Mouse (Mus musculus): ENCODE measurements around the gene Ccdc62. TPM values are rescaled to one million over a fixed set of nuclear protein-coding genes. Genes with fewer than 3 reads are reported as not detected.

The Ccdc62 gene
- polyA plus RNA-seq, 1 experiment from 2014 or later: 3.7 TPM

DNA sequence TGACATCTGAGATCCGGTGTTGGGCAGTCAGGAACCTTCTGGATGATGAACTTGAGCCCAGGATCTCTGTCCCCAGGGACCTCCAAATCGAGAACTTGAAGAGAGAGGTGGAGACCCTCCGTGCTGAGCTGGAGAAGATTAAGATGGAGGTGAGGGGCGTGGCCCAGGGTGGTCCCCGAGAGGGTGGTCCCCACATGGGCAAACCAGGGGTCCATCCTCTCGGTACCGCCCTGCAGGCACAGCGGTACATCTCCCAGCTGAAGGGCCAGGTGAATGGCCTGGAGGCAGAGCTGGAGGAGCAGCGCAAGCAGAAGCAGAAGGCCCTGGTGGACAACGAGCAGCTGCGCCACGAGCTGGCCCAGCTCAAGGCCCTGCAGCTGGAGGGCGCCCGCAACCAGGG, 66.2 kb downstream of the Ccdc62 start:
- H3K4me3 ChIP-seq: no peak overlapping the region

DNA sequence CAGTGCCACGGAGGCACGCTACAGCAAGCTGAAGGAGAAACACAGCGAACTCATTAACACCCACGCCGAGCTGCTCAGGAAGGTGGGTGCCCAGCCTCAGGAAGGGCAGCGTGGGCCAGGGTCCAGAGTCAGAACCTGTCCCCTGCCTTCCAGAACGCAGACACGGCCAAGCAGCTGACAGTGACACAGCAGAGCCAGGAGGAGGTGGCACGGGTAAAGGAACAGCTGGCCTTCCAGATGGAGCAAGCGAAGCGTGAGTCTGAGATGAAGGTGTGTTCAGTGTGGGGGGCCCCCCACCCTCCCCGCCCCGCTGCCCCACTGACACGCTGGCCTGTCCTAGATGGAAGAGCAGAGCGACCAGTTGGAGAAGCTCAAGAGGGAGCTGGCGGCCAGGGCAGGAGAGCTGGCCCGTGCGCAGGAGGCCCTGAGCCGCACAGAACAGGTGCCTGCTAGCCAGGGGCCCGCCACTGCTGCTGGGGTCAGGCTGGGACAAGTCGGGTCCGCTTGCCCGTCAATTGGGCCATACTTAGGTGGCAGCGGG, 66.8 kb downstream of the Ccdc62 start:
- Histone ChIP-seq H3K27ac (replicated peaks) (peak overlapping the region; percentile 53), H3K9me3 (no peaks in the 10 kb centered on the region), H3K27me3 (no peaks in the 10 kb centered on the region), H3K9ac (no peak overlapping the region), H3K4me3 (no peak overlapping the region), H3K4me1 (replicated peaks) (peaks cover 31% of the 10 kb centered on the region), H3K4me2 (no peak overlapping the region), H3K36me3 (no peaks in the 10 kb centered on the region)
- ATAC-seq (ENCODE audit: low FRiP score, low read depth): no peak
- 73% methylated on average over 24 of the region's 24 CpGs for WGBS

More for the DNA sequence above, 66.2 kb downstream of the Ccdc62 start:
- 0 out of 2 replicates have a peak overlapping the region, but pooled peaks have one; percentile 53 for H3K27ac ChIP-seq (replicated peaks)
- no peaks in the 10 kb centered on the region for H3K9me3 ChIP-seq
- no peak overlapping the region for H3K9ac ChIP-seq
- H3K36me3 ChIP-seq: no peaks in the 10 kb centered on the region
- no peaks in the 10 kb centered on the region for H3K27me3 ChIP-seq
- 85% methylated on average over 14 of the region's 14 CpGs for WGBS
- ATAC-seq (ENCODE audit: low FRiP score, low read depth): no peak
- H3K4me2 ChIP-seq: no peak overlapping the region
- peaks cover 36% of the 10 kb centered on the region for H3K4me1 ChIP-seq (replicated peaks)

DNA sequence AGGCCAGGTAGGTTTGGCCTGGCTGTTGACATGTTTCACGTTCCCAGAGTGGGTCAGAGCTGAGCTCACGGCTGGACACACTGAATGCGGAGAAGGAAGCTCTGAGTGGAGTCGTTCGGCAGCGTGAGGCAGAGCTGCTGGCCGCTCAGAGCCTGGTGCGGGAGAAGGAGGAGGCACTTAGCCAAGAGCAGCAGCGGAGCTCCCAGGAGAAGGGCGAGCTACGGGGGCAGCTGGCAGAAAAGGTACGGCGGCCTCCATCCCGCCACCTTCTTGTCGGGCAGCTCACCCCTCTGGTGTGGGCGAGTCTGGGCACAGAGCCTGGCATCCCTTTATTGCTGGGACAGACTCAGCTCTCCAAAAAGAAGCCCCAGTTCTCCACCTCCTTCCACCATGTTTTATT, 67.3 kb downstream of the Ccdc62 start:
- WGBS: 61% methylated on average over 16 of the region's 16 CpGs
- Histone ChIP-seq H3K27ac (replicated peaks) (peak overlapping the region; percentile 53), H3K9ac (no peak overlapping the region), H3K27me3 (no peaks in the 10 kb centered on the region), H3K4me1 (replicated peaks) (peaks cover 31% of the 10 kb centered on the region), H3K4me2 (no peak overlapping the region), H3K36me3 (no peaks in the 10 kb centered on the region), H3K9me3 (no peaks in the 10 kb centered on the region), H3K4me3 (no peak overlapping the region)
- no peak for ATAC-seq (ENCODE audit: low FRiP score, low read depth)

DNA sequence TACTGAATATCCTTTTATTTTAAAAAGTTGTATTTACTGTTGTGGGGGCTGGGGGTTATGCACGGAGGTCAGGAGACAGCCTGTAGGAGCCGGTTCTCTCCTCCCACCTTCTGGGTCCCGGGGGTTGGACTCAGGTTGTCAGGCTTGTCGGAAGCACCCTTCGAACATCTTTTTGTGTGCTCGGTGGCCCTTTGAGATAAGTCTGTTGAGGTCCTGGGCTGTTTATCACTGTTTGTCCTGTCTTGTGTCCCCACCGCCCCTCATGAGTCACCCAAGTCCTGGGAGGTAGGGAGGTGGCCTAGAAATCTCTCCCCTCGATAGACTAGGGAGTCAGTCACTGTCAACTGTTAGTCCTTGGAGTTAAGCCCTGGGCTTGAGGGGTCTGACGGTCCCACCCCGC, 67.9 kb downstream of the Ccdc62 start:
- Histone ChIP-seq H3K9ac (no peak overlapping the region), H3K9me3 (no peaks in the 10 kb centered on the region), H3K4me1 (replicated peaks) (peaks cover 36% of the 10 kb centered on the region), H3K27ac (replicated peaks) (no peak overlapping the region), H3K27me3 (no peaks in the 10 kb centered on the region), H3K4me3 (no peak overlapping the region), H3K4me2 (no peak overlapping the region), H3K36me3 (no peaks in the 10 kb centered on the region)
- no peak for ATAC-seq (ENCODE audit: low FRiP score, low read depth)
- 93% methylated on average over 10 of the region's 10 CpGs for WGBS

DNA sequence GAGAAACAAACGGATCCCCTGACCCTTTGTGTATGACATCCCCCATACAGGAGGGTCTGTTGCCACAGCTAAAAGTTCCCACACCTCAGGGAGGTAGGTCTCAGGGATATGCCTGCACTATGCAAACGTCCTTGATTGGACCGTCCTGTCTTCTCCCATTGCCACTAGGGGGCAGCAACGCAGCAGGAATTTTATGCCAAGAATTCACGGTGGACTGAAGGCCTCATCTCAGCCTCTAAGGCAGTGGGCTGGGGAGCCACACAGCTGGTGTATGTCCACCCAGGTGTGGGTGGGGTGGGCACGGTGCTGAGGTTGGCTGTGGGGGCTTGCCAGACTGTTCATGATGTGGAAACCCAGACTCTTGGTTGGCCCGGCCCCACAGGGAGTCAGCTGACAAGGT, 70.3 kb downstream of the Ccdc62 start:
- Histone ChIP-seq H3K4me2 (no peak overlapping the region), H3K36me3 (peaks cover 12% of the 10 kb centered on the region), H3K9ac (no peak overlapping the region), H3K27me3 (no peaks in the 10 kb centered on the region), H3K4me1 (replicated peaks) (peaks cover 38% of the 10 kb centered on the region), H3K9me3 (no peaks in the 10 kb centered on the region), H3K4me3 (no peak overlapping the region), H3K27ac (replicated peaks) (no peak overlapping the region)
- peak; percentile 56 for ATAC-seq (ENCODE audit: low FRiP score, low read depth)
- 13% methylated on average over 7 of the region's 7 CpGs for WGBS

DNA sequence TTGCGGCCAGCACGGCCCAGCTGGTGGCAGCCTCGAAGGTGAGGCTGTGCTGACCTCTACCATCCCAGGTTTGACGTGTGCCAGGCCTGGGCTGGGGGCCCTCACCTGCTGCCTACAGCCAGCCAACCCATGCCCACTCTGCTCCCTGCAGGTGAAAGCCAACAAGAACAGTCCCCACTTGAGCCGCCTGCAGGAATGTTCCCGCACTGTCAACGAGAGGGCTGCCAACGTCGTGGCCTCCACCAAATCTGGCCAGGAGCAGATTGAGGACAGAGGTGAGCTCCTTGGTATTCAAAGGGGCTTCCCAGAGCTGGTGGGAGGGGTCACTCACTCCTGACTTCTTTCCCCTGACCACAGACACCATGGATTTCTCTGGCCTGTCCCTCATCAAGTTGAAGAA, 70.8 kb downstream of the Ccdc62 start:
- H3K27me3 ChIP-seq: no peaks in the 10 kb centered on the region
- peaks cover 38% of the 10 kb centered on the region for H3K4me1 ChIP-seq (replicated peaks)
- H3K4me2 ChIP-seq: no peak overlapping the region
- no peak overlapping the region for H3K27ac ChIP-seq (replicated peaks)
- no peak overlapping the region for H3K9ac ChIP-seq
- peaks cover 17% of the 10 kb centered on the region for H3K36me3 ChIP-seq
- WGBS: 59% methylated on average over 9 of the region's 9 CpGs
- 0 out of 2 replicates have a peak, but pooled peaks have one; percentile 0 for ATAC-seq (ENCODE audit: low FRiP score, low read depth)
- H3K4me3 ChIP-seq: no peak overlapping the region
- no peaks in the 10 kb centered on the region for H3K9me3 ChIP-seq

DNA sequence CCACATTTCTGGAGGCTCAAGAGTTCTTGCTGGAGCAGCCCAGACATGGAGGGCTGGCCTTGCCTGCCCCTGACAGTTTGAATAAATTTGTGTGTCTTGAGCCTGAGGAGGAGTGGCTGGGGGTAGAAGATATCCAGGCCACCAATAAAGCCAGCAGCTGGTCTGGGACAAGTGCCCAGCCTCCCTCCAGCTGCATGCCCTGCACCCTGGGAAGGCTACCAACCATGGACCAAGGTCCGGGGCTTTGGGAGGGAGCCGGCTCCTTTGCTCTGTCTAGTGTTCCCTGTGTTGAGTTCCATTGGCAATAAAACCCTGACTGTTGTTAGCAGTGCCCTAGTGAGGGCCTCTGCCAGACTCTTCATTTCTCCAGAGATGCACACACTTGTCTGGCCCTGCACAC, 72.4 kb downstream of the Ccdc62 start:
- H3K27ac ChIP-seq (replicated peaks): peak overlapping the region; percentile 58
- H3K9me3 ChIP-seq: no peaks in the 10 kb centered on the region
- no peaks in the 10 kb centered on the region for H3K27me3 ChIP-seq
- WGBS: 55% methylated on average over 2 of the region's 2 CpGs
- H3K4me1 ChIP-seq (replicated peaks): peaks cover 34% of the 10 kb centered on the region
- peak; percentile 28; the same call in 1 of the 2 replicates for ATAC-seq (ENCODE audit: low FRiP score, low read depth)
- H3K4me2 ChIP-seq: no peak overlapping the region
- no peak overlapping the region for H3K4me3 ChIP-seq
- peaks cover 28% of the 10 kb centered on the region for H3K36me3 ChIP-seq
- H3K9ac ChIP-seq: no peak overlapping the region

DNA sequence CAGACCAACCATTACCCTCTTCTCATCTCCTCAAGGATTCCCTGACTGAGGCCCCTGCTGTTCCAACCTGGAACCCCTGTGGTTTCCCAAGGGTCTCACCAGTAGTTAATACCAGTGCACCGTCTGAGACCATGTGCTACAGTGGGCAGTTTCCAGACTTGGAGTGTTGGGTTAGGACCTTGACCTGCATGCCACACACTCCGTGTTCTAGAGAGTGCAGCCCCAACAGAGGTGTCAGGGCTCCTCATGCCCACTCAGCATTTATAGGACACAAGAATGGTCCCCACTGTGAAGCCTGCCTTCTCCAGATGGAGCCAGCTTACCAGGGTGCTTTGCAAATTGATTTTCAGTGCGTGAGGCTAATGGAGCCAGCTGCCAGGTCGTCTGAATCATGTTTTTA, 72.9 kb downstream of the Ccdc62 start:
- Histone ChIP-seq H3K27ac (replicated peaks) (peak overlapping the region; percentile 58), H3K9ac (no peak overlapping the region)
- no peak for ATAC-seq (ENCODE audit: low FRiP score, low read depth)

DNA sequence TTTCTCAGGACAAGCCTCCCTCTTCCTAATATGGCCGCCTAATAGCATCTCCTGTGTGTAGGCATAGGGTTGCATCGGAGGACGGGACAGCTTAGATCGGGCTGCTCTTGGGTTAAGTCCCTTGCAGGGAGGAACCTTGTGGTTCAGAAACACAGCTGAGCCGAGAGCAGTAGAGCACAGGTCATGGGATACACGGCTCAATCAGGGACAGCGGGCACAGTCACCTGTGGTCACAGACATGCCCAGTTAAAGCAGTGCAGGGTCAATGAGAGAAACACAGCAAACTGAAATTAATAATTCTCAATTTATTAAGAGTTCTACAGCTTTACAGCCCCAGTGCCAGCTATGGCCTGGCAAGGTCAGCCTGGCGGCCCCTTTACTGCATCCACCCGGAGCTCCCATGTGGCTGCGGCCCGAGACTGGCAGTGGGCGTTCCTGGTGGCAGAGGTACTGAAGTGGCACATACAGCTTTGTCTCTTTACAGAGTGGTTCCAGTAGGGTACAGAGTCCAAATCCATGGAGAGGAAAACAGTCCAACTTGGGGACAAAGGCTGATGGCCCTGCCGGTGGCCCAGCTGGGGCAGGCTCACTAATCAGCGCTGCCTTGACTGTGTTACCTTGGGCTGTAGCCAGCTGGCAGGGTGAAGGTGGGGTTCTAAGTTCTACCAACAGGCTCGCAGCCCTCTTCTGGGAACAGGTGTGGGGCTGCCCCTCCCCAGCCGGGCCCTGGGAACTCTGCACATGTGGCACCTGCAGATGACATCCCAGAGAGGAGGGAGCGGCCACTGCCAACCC, 74.1 kb downstream of the Ccdc62 start:
- Histone ChIP-seq H3K9ac (no peak overlapping the region), H3K27me3 (no peaks in the 10 kb centered on the region), H3K4me3 (no peak overlapping the region), H3K4me1 (replicated peaks) (peaks cover 31% of the 10 kb centered on the region), H3K4me2 (no peak overlapping the region), H3K27ac (replicated peaks) (peak overlapping the region; percentile 47; the same call in 1 of the 2 replicates), H3K9me3 (no peaks in the 10 kb centered on the region), H3K36me3 (peaks cover 40% of the 10 kb centered on the region)
- 76% methylated on average over 17 of the region's 17 CpGs for WGBS
- ATAC-seq (ENCODE audit: low FRiP score, low read depth): 0 out of 2 replicates have a peak, but pooled peaks have one; percentile 4

More for the DNA sequence above, 72.9 kb downstream of the Ccdc62 start:
- peaks cover 31% of the 10 kb centered on the region for H3K4me1 ChIP-seq (replicated peaks)
- no peaks in the 10 kb centered on the region for H3K9me3 ChIP-seq
- no peak overlapping the region for H3K4me2 ChIP-seq
- no peaks in the 10 kb centered on the region for H3K27me3 ChIP-seq
- peaks cover 33% of the 10 kb centered on the region for H3K36me3 ChIP-seq
- WGBS: 36% methylated on average over 4 of the region's 4 CpGs
- H3K4me3 ChIP-seq: no peak overlapping the region

DNA sequence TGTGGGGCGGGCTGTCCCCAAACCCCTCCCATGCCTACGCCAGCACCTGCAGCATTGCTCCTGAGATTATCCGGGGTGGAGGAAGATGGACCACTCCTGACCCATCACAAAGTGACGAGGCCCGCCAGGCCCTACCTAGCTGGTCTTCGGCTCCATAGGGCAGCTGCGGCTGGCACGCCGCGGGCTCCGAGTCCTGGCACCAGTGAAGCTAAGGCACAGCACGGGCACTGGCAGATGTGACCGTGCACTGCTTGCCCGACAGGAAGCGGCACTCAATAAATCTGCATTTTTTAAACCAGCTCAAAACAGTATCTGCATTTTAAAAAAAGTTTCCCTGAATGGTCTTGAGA, 74.6 kb downstream of the Ccdc62 start:
- Histone ChIP-seq H3K4me3 (no peak overlapping the region), H3K4me1 (replicated peaks) (peaks cover 34% of the 10 kb centered on the region), H3K9ac (no peak overlapping the region), H3K36me3 (peaks cover 46% of the 10 kb centered on the region), H3K9me3 (no peaks in the 10 kb centered on the region), H3K4me2 (no peak overlapping the region), H3K27ac (replicated peaks) (peak overlapping the region; percentile 47; the same call in 1 of the 2 replicates), H3K27me3 (no peaks in the 10 kb centered on the region)
- WGBS: 77% methylated on average over 15 of the region's 15 CpGs
- peak; percentile 17; the same call in 1 of the 2 replicates for ATAC-seq (ENCODE audit: low FRiP score, low read depth)

DNA sequence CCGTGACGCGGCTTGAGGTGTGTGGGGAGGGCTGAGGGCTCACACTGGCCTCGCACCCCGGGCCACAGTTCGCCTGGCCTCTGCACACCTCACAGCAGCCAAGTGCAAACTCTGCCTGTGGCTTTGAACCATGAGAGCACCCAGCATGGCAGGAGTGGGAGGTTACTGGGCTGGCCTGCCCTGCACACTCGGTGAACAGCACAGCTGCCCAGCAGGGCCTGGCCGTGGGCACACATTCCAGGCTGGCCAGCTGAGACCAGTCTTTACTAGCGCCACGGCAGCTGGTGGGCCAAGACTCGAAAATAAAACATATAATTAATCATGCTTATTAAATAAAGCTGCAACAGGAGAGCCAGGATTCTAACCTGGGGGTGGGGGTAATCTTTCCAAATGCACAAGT, 75.1 kb downstream of the Ccdc62 start:
- no peaks in the 10 kb centered on the region for H3K9me3 ChIP-seq
- no peak overlapping the region for H3K4me3 ChIP-seq
- no peak overlapping the region for H3K9ac ChIP-seq
- no peak for ATAC-seq (ENCODE audit: low FRiP score, low read depth)
- no peaks in the 10 kb centered on the region for H3K27me3 ChIP-seq
- peak overlapping the region; percentile 61; the same call in 1 of the 2 replicates for H3K27ac ChIP-seq (replicated peaks)
- peaks cover 39% of the 10 kb centered on the region for H3K4me1 ChIP-seq (replicated peaks)
- peaks cover 48% of the 10 kb centered on the region for H3K36me3 ChIP-seq
- WGBS: 59% methylated on average over 11 of the region's 11 CpGs
- H3K4me2 ChIP-seq: no peak overlapping the region

DNA sequence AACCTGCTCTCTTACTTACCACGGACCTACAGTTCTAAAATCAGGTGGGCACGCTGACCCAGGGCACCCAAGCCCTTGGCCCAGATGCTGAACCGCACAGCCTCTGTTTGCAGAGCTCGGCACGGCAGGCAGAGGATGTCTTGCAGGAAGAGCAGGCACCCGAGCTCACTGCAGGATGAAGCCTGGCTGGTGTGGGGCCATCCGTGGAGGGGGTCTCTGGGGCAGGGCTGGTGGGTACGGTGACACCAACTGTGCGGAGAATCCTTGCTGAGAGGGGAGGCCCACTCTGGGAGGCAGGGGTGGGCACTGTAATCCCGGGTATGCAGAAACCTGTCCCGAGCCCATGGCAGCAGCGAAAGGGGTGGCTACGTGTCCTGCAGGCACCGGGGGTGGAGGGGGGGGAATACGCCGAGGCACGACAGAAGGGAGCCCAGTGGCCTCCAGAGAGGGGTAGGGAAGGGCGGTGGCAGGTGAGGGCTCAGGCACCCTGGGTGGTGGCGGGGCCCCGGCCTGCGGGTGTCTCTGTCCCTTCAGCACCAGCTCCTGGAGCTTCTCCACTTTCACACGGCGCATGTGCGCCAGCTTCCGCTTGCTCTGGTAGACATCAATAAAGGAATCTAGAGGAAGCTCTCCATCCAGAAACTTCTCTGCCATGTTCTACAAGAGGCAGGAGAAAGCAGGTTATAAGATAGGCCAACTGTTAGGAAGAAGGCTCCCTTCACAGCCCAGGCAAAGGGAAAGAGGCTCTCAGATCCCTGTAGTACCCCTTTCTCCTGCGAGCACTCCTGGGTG, 75.8 kb downstream of the Ccdc62 start:
- Histone ChIP-seq H3K27me3 (no peaks in the 10 kb centered on the region), H3K9me3 (no peaks in the 10 kb centered on the region), H3K4me3 (no peak overlapping the region), H3K4me2 (no peak overlapping the region), H3K36me3 (peaks cover 48% of the 10 kb centered on the region), H3K4me1 (replicated peaks) (peaks cover 42% of the 10 kb centered on the region), H3K27ac (replicated peaks) (peak overlapping the region; percentile 50; the same call in 1 of the 2 replicates), H3K9ac (no peak overlapping the region)
- 81% methylated on average over 26 of the region's 26 CpGs for WGBS
- no peak for ATAC-seq (ENCODE audit: low FRiP score, low read depth)

Data from hindbrain, embryonic 15.5 days (tissue).